Mouse (Mus musculus): Measurements from ENCODE around the gene Tmod1.
A peak's percentile ranks its signal among the peaks of the same experiment; 100 is the strongest.

DNA sequence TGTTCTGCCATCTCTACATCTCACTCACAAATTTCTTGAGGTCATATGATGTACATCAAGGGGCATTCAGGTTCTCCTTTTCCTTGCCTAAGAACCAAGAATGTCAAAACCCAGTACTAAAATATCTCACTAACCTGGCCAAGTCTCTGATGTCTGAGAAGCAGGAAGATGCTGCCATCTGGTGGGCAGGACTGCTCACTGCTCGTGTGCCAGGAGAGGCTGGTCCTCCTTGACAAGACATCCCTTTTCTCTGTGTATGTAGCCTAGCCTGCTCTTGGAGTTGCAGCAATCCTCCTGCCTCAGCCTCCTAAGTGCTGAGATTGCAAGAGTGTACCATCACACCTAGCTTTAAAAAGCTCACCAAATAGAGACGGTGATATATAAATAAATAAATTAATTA is 87.8 kb downstream of the Tmod1 start:
- TF ChIP-seq POLR2A (IDR thresholded peaks at IDR 0.05; ENCODE audit: borderline replicate concordance, low read depth, low read length) (no peak), CTCF (IDR thresholded peaks at IDR 0.05; ENCODE audit: low read depth, low read length) (peak; percentile 81)

All from bone marrow macrophage, adult 2 months (primary cell).